Mouse (Mus musculus): ENCODE data around the gene Hspa1l.
"Not testable (repeated sequence)": the region's sequence is repeated elsewhere in the genome, so short reads cannot be mapped to it uniquely, and the experiment has no call there.

- TF ChIP-seq CTCF (conservative IDR thresholded peaks at IDR 0.05; ENCODE audit: low read length); NANOG (IDR thresholded peaks at IDR 0.05; ENCODE audit: borderline replicate concordance, low read length): not testable (repeated sequence)
Measured at GRCm38 (mm10) chr17:34969822-34970221, 2.7 kb upstream of the Hspa1l start, which contains the start of gene Gm20481.
